Mouse (Mus musculus) liver, embryonic 12.5 days (tissue): ENCODE data around the gene Tacc2. TPM values are rescaled to one million over a fixed set of nuclear protein-coding genes. Genes with fewer than 3 reads are reported as not detected.
"Not testable (repeated sequence)": the region's sequence is repeated elsewhere in the genome, so short reads cannot be mapped to it uniquely, and the experiment has no call there.

Source experiments
- ATAC-seq: fragments of 200-750 bp; cut with Nextera tagmentation; 2 replicates; pipeline ENCODE4 v1.8.0; 2017; ENCODE audit warnings: moderate number of reproducible peaks, mild to moderate bottlenecking, moderate library complexity
- H3K27ac ChIP-seq: fragments of 300-500 bp; sonication (generic); 2 replicates; pipeline ENCODE4 v1.5.1; 2016; ENCODE audit warnings: mild to moderate bottlenecking
- H3K27me3 ChIP-seq: fragments of 300-500 bp; sonication (generic); replicated peaks from 2 replicates; pipeline ENCODE4 v1.6.1; 2016; ENCODE audit warnings: mild to moderate bottlenecking, moderate library complexity
- H3K36me3 ChIP-seq: fragments of 300-500 bp; sonication (generic); 2 replicates; pipeline ENCODE4 v1.6.1; 2016; ENCODE audit warnings: mild to moderate bottlenecking, moderate library complexity
- H3K4me1 ChIP-seq: fragments of 300-500 bp; sonication (generic); 2 replicates; pipeline ENCODE4 v1.6.1; 2016
- H3K4me2 ChIP-seq: fragments of 300-500 bp; sonication (generic); 2 replicates; pipeline ENCODE4 v1.6.1; 2016; ENCODE audit warnings: mild to moderate bottlenecking, moderate library complexity
- H3K4me3 ChIP-seq: fragments of 300-500 bp; sonication (generic); 2 replicates; pipeline ENCODE4 v1.5.1; 2016; ENCODE audit warnings: mild to moderate bottlenecking, moderate library complexity
- H3K9ac ChIP-seq: fragments of 300-500 bp; sonication (generic); 2 replicates; pipeline ENCODE4 v1.6.1; 2016; ENCODE audit warnings: mild to moderate bottlenecking, moderate library complexity
- H3K9me3 ChIP-seq: fragments of 300-500 bp; sonication (generic); replicated peaks from 2 replicates; pipeline ENCODE4 v1.6.1; 2016; ENCODE audit warnings: mild to moderate bottlenecking, moderate library complexity
- WGBS: fragments of 180-500 bp; shearing (Covaris S2); methylation state at CpG from one replicate; pipeline ENCODE4 v1.1.7; 2016; ENCODE audit not compliant: insufficient replicate concordance; 5-methylcytosine and 5-hydroxymethylcytosine counted together
- polyA plus RNA-seq: library from polyadenylated mRNA; unstranded; fragments of >200 nt; fragmentation: Nextera tagmentation; extraction: Ambion mirVana; gene quantifications from 2 replicates; pipeline ENCODE4 v1.2.1, GENCODE M21; 2016

The Tacc2 gene
- polyA plus RNA-seq, 1 experiment from 2014 or later = 6.2 TPM

DNA sequence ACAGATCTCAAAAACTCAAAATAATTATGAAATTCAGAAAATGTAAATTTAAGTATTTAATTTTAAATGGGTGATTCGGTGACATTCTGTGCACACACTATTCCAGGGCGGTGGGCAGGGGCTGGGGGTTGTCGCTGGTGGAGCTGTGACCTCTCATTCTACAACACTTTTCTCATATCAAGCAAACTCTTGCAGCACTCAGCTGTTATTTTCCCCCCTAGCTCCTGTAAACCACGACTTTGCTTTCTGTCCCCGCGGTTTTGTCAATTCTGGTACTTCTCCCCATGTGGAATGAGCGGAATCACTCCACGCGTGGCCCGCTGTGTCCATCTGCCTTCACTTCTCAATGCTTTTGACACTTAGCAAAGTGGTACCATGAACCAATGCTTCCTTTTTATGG, 3.5 kb upstream of the Tacc2 start:
- no peaks in the 10 kb centered on the region for H3K9me3 ChIP-seq
- H3K36me3 ChIP-seq = no peaks in the 10 kb centered on the region
- WGBS = 81% methylated on average over 10 of the region's 10 CpGs
- no peak for ATAC-seq
- peaks cover 9% of the 10 kb centered on the region; the same call in 1 of the 2 replicates for H3K27me3 ChIP-seq
- H3K9ac ChIP-seq = no peak overlapping the region
- peaks cover 3% of the 10 kb centered on the region for H3K4me1 ChIP-seq
- H3K4me3 ChIP-seq = no peak overlapping the region
- H3K4me2 ChIP-seq = no peak overlapping the region
- no peak overlapping the region for H3K27ac ChIP-seq

DNA sequence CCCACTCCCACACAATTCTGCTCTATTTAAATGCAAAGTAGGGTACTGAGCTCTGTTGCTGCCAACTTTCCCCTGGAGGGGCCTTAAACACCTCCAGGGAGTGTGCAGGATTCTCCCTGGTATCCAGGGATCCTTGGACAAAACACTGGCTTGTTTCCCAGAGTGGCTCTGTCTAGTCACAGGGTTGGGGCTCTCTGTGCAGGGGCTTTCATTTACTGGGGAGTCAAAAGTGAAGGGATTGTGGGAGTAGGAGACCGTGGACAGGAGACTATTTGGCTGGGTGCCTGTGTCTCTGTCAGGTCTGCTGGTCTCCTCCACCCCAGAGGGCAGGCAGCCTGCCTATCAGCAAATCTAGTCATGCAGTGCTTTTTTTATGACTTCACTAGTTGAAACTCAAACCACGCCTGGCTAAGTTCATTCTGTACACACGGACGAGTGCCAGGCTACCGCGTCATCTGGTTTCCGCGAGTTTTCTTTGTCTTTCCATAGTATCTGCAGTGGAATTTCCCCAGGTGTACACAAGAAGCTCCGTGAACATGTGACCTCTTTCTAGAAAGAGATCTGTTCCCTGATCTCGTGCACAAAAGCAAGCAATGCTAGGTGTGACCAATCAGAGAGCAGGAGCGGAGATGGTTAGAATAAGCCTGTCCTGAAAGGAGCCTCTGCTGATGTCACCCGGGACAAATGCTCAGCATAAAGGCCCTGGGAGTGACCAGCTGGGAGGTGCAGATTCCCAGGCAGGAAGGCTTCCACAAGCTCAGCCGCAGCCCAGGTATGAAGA, 2.8 kb upstream of the Tacc2 start:
- Histone ChIP-seq H3K4me3 (no peak overlapping the region), H3K27ac (no peak overlapping the region), H3K27me3 (0 out of 2 replicates have a peak, but pooled peaks cover 5% of the 10 kb centered on the region), H3K4me1 (peaks cover 3% of the 10 kb centered on the region; the same call in 1 of the 2 replicates), H3K4me2 (no peak overlapping the region), H3K9ac (no peak overlapping the region), H3K9me3 (no peaks in the 10 kb centered on the region), H3K36me3 (no peaks in the 10 kb centered on the region)
- no peak for ATAC-seq
- WGBS = 65% methylated on average over 13 of the region's 13 CpGs

DNA sequence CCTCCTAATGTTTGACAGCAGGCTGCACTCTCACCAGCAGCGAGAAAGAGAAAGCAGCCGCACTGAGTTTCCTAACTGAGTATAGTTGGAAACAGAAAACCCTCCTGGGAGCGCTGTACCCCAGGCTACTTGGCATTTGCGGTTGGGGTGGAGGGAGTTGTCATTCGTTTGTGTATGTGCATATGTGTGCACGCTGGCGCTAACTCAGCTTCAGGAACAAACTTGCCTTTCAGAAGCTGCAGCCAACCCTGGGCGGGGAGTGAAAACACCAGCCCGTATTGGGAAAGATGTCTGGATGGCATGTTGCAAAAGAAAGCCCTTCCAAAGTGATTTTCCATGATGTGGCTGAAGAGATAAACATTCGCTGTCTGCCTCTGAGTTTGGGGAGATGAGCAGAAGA, 257 bp upstream of the Tacc2 start:
- 0 out of 2 replicates have a peak, but pooled peaks cover 5% of the 10 kb centered on the region for H3K27me3 ChIP-seq
- no peaks in the 10 kb centered on the region for H3K36me3 ChIP-seq
- H3K4me2 ChIP-seq = peak overlapping the region; percentile 52
- peaks cover 3% of the 10 kb centered on the region; the same call in 1 of the 2 replicates for H3K4me1 ChIP-seq
- 12% methylated on average over 10 of the region's 10 CpGs for WGBS
- no peak overlapping the region for H3K27ac ChIP-seq
- H3K4me3 ChIP-seq = peak overlapping the region; percentile 18; the same call in 1 of the 2 replicates
- ATAC-seq = no peak
- H3K9me3 ChIP-seq = no peaks in the 10 kb centered on the region
- no peak overlapping the region for H3K9ac ChIP-seq

DNA sequence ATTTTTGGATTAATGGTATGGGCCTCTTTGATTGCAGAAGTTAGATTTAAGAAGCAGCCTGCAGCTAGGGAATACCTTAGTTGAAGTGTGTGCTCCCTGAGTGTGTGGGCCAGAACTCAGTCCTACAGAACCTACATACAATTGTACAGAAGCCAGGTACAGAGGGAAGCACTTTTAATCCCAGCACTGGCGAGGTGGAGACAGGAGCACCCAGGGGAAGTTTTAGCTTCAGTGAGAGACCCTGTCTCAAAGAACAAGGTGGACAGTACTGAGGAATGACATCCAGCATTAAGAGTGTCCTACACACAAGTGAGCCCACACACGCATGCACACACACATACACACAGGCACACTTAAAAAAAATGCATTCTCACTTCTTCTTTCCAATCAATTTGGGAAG, 828 bp downstream of the Tacc2 start:
- no peak overlapping the region for H3K4me3 ChIP-seq

DNA sequence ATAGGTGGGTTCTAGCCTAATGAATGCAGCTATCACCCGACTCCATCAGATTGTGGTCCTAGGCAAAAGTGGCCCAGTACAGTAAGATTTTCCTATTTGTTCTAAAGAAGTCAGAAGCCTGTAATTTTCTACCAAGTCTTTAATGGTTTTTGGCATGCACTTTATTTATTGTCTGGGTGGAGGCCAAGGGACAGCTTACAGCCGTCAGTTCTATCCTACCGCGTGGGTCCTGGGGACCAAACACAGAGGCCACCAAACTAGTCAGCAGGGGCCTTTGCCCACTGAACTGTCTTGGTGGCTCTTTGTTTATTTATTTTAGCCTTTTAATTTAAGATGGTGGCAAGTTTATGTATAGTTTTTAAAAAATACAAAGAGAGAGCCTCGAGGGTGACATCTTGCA, 1.4 kb downstream of the Tacc2 start:
- Histone ChIP-seq H3K36me3 (no peaks in the 10 kb centered on the region), H3K9me3 (no peaks in the 10 kb centered on the region), H3K4me3 (no peak overlapping the region), H3K4me1 (peaks cover 3% of the 10 kb centered on the region; the same call in 1 of the 2 replicates), H3K27ac (no peak overlapping the region), H3K27me3 (0 out of 2 replicates have a peak, but pooled peaks cover 5% of the 10 kb centered on the region), H3K9ac (no peak overlapping the region), H3K4me2 (no peak overlapping the region)
- no peak for ATAC-seq
- WGBS = 78% methylated on average over 5 of the region's 5 CpGs

More for the DNA sequence above, 828 bp downstream of the Tacc2 start:
- Histone ChIP-seq H3K27me3 (0 out of 2 replicates have a peak, but pooled peaks cover 5% of the 10 kb centered on the region), H3K27ac (no peak overlapping the region), H3K36me3 (no peaks in the 10 kb centered on the region), H3K9me3 (no peaks in the 10 kb centered on the region), H3K4me2 (no peak overlapping the region), H3K9ac (no peak overlapping the region), H3K4me1 (peaks cover 3% of the 10 kb centered on the region; the same call in 1 of the 2 replicates)
- ATAC-seq = no peak
- WGBS = 83% methylated on average over 2 of the region's 2 CpGs

DNA sequence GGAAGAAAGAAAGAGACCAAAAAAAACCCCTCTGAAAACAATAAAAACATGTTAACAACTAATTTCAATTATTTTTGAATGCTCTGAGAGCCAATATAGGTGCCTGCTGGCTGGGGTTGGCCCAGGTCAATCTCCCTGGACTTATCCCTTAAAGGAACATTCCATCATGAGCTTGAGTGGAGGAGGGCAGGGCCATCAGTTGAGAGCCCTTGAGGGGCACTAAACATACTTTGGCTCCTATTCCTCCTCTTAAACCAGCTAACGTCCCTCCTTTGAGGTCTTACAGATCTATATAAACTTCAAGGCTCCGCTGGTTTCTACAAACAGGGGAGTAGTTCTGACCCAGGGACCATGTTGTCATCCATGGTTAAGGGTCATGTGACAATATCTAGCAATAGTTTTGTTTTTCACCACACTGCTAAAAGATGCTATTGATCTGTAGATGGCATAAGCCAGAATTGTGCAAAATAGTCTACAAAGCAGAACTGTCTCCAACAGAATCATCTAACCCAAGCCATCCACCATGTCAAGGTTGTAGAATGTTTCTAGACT, 9.4 kb downstream of the Tacc2 start:
- Histone ChIP-seq H3K4me3 (no peak overlapping the region), H3K9me3 (no peaks in the 10 kb centered on the region), H3K4me2 (no peak overlapping the region), H3K9ac (no peak overlapping the region), H3K4me1 (no peaks in the 10 kb centered on the region), H3K27me3 (0 out of 2 replicates have a peak, but pooled peaks cover 3% of the 10 kb centered on the region), H3K36me3 (no peaks in the 10 kb centered on the region), H3K27ac (no peak overlapping the region)
- WGBS = 70% methylated on average over 2 of the region's 2 CpGs
- ATAC-seq = no peak

DNA sequence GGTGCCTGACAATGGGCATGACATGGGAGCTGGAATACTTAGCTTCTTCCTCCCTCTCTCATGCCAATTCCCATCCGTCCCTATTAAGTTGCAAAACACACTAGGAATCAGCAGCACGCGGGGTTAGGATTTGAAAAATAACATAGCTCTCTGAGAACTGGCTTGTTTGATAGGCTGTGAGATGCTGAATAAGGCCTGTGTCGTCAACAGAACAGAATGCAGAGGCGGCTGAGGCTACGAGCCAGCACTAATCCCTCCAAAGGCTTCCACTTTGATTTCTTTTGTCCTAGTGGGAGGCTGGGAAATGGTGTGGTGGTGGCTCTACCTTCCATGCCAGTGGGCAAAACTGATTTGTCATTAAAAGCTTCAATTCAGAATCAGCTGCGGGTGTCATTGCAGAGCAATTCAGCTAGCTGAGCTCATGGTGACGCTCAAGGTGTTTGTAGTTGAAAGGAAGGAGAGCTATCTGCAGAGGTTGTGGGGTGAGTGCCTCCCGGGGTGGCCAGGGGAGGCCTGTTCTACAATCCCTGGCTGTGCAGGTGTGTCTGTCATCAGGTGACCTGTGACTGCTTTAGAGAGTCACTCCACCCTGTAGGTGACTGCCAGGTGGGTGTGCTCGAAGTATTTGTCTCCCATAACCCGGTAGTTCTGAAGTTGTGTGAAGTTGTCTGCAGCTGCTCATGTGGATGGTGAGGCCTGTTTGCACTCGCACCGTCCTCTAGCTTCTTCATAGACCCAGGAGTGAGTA, 13.0 kb downstream of the Tacc2 start:
- H3K27ac ChIP-seq = no peak overlapping the region
- 66% methylated on average over 13 of the region's 13 CpGs for WGBS

DNA sequence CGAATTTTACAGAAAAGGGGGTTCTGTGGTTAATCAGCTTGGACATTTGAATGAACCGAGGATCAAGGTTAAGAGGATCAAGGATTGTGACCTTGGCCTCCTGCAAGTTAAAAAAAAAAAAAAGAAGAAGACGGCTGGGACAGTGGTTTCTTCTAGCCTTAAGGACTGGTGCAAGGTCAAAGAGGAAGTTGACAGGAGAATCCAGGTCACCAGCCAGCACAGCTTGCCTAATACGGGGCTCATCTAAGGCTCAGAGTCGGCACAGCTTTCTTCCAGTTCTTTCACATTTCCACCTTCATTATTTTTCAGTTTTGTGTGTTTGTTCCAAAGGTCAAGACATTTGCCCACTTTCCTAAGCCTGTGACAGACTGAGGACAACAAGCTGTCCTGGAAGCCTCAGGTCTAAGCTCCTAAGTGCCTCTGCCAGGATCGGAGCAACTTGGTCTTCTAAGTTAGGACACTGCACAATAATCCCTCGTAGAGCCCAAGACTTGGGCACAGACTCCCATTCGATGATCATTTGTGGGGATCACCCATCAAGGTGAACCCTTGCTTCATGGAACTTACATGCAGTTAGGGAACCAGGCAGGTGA, 13.7 kb downstream of the Tacc2 start:
- Histone ChIP-seq H3K9ac (no peak overlapping the region), H3K36me3 (no peaks in the 10 kb centered on the region), H3K4me2 (no peak overlapping the region), H3K9me3 (no peaks in the 10 kb centered on the region), H3K27ac (no peak overlapping the region), H3K4me3 (no peak overlapping the region), H3K27me3 (no peaks in the 10 kb centered on the region), H3K4me1 (no peaks in the 10 kb centered on the region)
- no peak for ATAC-seq
- WGBS = 44% methylated on average over 8 of the region's 8 CpGs

More for the DNA sequence above, 13.0 kb downstream of the Tacc2 start:
- no peak overlapping the region for H3K9ac ChIP-seq
- no peaks in the 10 kb centered on the region for H3K36me3 ChIP-seq
- H3K9me3 ChIP-seq = no peaks in the 10 kb centered on the region
- no peak overlapping the region for H3K4me3 ChIP-seq
- no peaks in the 10 kb centered on the region for H3K27me3 ChIP-seq
- no peak overlapping the region for H3K4me2 ChIP-seq
- no peak for ATAC-seq
- H3K4me1 ChIP-seq = no peaks in the 10 kb centered on the region

DNA sequence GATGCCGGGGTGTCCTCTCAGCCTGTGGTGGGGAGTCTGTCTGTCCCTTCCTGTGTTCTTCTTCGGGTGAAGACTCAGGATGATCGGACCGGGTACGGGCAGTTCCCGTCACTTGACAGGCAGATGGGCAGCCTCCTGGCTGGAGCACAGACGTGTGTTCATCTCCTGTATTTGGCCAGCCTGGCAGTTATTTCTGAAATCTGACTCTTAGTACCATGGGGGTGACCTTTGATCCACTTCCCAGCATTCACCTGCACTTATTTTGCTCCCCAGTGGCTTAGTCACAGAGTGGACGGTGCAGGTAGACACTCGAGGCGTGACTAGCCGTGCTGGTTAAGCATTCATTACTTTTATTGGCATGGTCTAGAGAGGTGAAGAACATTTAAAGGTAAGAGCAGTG, 15.7 kb downstream of the Tacc2 start:
- H3K36me3 ChIP-seq, H3K9ac ChIP-seq, H3K27me3 ChIP-seq, H3K4me2 ChIP-seq, H3K9me3 ChIP-seq, H3K4me1 ChIP-seq, H3K27ac ChIP-seq, H3K4me3 ChIP-seq: not testable (repeated sequence)
- no CpG with 5 or more reads among the region's 11 CpGs for WGBS
- ATAC-seq = 0 out of 2 replicates have a peak, but pooled peaks have one; percentile 36

DNA sequence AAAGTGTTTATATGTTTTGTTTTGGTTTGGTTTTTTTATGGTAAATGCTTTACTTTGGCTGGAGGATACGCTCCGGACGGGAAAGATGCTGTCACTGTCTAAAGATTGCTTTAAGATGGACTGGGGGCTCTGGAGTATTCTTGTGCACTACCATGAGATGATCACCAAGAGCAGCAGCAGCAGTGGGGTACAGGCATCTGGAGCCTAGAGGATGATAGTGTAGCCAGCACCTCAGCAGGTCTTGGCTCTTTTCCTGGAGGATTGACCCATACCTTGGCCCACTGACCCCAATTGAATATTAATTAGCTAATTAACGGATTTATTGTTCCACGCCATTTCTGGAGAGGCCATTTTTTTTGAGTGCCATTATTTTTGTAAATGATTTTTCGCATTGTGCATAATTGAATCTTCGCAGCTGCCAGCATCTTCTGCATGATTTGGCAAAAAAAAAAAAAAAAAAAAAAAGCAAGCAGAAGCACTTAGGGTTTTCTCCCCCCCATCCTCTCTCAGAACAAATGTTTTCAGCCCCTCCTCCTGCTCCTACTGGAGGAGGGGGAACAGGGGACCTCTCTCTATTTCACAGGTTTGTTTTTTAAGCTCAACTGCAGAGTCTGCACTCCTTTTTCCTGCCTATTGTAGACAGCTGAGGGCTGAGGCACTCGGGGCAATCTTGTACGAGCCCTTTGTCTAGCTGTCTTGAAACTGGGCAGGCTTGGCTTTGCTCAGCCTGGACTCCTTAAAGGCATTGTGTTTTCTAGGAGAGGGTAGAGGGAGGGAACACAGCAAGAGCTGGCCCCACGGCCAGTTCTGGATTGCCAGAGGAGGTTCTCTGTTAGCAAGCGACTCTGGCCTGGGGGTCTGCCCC, 16.4 kb downstream of the Tacc2 start:
- H3K4me1 ChIP-seq, ATAC-seq, H3K9ac ChIP-seq, H3K4me2 ChIP-seq, H3K27me3 ChIP-seq, H3K4me3 ChIP-seq, H3K36me3 ChIP-seq, H3K9me3 ChIP-seq, H3K27ac ChIP-seq: not testable (repeated sequence)
- 66% methylated on average over 8 of the region's 11 CpGs for WGBS
